Mouse (Mus musculus): ENCODE results near the gene Ripor1. TPM values are rescaled to one million over a fixed set of nuclear protein-coding genes. Genes with fewer than 3 reads are reported as not detected.

The Ripor1 gene
- polyA plus RNA-seq, 1 experiment from 2014 or later: 35.2 TPM

DNA sequence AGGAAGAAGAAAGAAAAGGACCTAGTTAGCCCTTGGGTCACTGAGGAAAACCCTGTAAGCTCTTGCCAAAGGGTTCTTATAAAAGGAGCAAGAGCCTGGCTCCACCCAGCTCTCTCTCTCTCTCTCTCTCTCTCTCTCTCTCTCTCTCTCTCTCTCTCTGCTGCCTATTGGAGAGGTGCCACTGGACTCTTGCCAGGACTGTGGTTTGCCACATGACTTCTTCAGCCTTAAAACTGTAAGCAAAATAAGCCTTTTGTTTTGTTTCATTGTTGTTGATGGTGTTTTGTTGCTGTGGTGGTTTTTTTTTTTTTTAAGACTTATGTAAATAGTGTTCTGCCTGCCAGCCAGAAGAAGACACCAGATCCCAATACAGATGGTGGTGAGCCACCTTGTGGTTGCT lies 31.6 kb upstream of the Ripor1 start:
- Histone ChIP-seq H3K4me3 (ENCODE audit: low read depth, low read length) (no peak overlapping the region), H3K9me3 (replicated peaks; ENCODE audit: control insufficient read depth, low read length, poor library complexity, severe bottlenecking) (no peaks in the 10 kb centered on the region), H3K36me3 (ENCODE audit: control insufficient read depth, insufficient read depth, low read length) (no peaks in the 10 kb centered on the region), H3K9ac (ENCODE audit: low read depth, low read length) (no peak overlapping the region), H3K4me1 (ENCODE audit: control insufficient read depth, insufficient read depth, low read length) (no peaks in the 10 kb centered on the region), H3K27me3 (ENCODE audit: control insufficient read depth, insufficient read depth, low read depth, low read length) (no peaks in the 10 kb centered on the region), H3K4me2 (ENCODE audit: low read length) (no peak overlapping the region), H3K27ac (ENCODE audit: low read length) (no peak overlapping the region)
- no peak for ATAC-seq

DNA sequence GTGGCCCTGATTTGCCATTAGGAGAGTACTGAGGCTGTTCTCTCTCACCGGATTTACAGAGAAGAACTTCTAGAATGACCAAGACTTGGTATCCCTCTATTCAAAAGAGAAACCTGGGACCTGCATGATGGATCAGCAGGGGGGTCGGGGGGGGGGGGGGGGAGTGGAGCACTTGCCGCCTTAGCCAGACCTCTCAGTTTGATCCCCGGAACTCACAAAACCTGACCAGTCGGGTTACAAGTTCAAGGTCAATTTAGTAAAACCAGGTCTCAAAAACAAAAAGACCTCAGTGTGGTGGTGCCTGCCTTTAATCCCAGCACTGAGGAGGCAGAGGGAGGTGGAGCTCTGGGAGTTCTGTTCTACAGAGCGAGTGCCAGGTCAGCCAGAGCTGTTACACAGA lies 30.3 kb upstream of the Ripor1 start:
- Histone ChIP-seq H3K9ac (ENCODE audit: low read depth, low read length) (no peak overlapping the region), H3K4me2 (ENCODE audit: low read length) (no peak overlapping the region), H3K27me3 (ENCODE audit: control insufficient read depth, insufficient read depth, low read depth, low read length) (no peaks in the 10 kb centered on the region), H3K4me3 (ENCODE audit: low read depth, low read length) (no peak overlapping the region), H3K36me3 (ENCODE audit: control insufficient read depth, insufficient read depth, low read length) (no peaks in the 10 kb centered on the region), H3K9me3 (replicated peaks; ENCODE audit: control insufficient read depth, low read length, poor library complexity, severe bottlenecking) (no peaks in the 10 kb centered on the region), H3K27ac (ENCODE audit: low read length) (no peak overlapping the region), H3K4me1 (ENCODE audit: control insufficient read depth, insufficient read depth, low read length) (no peaks in the 10 kb centered on the region)
- ATAC-seq: no peak
- 60% methylated on average over 5 of the region's 6 CpGs for WGBS

DNA sequence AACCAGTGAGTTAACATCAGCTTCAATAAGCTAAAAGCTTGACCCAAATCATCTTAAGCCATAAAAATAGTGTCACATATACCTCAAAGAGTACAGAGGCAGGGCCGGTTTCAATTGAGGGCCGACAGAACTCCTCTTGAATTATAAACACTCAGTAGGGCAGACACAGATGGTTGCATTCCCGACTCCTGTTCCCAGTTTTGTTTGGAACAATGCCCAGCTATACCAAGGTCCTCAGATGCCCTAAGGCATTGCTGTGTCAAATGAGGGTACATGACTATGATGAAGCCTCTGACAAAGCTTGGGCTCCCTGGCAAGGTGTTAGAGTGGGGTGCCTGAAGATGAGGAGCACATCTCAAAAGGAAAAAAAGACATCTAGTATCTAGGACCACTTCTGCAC lies 29.5 kb upstream of the Ripor1 start:
- H3K4me3 ChIP-seq (ENCODE audit: low read depth, low read length): no peak overlapping the region
- no peaks in the 10 kb centered on the region for H3K27me3 ChIP-seq (ENCODE audit: control insufficient read depth, insufficient read depth, low read depth, low read length)
- H3K9me3 ChIP-seq (replicated peaks; ENCODE audit: control insufficient read depth, low read length, poor library complexity, severe bottlenecking): no peaks in the 10 kb centered on the region
- ATAC-seq: no peak
- H3K4me2 ChIP-seq (ENCODE audit: low read length): no peak overlapping the region
- no peak overlapping the region for H3K27ac ChIP-seq (ENCODE audit: low read length)
- WGBS: 62% methylated on average over 3 of the region's 3 CpGs
- H3K4me1 ChIP-seq (ENCODE audit: control insufficient read depth, insufficient read depth, low read length): no peaks in the 10 kb centered on the region
- no peak overlapping the region for H3K9ac ChIP-seq (ENCODE audit: low read depth, low read length)
- H3K36me3 ChIP-seq (ENCODE audit: control insufficient read depth, insufficient read depth, low read length): no peaks in the 10 kb centered on the region

DNA sequence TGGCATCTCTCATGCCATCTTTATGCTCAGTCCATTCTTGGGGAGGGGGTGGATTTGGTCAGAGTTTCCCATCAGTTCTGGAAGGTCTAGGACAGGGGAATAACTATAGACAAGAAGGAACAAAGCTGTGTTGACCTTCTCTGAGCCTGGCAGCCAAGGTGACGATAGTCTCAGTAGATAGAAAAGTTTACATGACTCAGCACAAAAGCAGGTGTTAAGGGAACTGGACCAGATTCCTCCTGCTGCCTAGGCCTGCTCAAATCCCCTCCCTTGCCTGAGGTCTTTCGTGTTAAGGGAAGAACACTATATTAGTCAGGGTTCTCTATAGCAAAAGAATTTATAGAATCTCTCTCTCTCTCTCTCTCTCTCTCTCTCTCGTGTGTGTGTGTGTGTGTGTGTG lies 25.3 kb upstream of the Ripor1 start:
- WGBS: 81% methylated on average over 3 of the region's 3 CpGs
- Histone ChIP-seq H3K27ac (ENCODE audit: low read length) (no peak overlapping the region), H3K36me3 (ENCODE audit: control insufficient read depth, insufficient read depth, low read length) (no peaks in the 10 kb centered on the region), H3K9me3 (replicated peaks; ENCODE audit: control insufficient read depth, low read length, poor library complexity, severe bottlenecking) (no peaks in the 10 kb centered on the region), H3K4me3 (ENCODE audit: low read depth, low read length) (no peak overlapping the region), H3K27me3 (ENCODE audit: control insufficient read depth, insufficient read depth, low read depth, low read length) (no peaks in the 10 kb centered on the region), H3K9ac (ENCODE audit: low read depth, low read length) (no peak overlapping the region), H3K4me1 (ENCODE audit: control insufficient read depth, insufficient read depth, low read length) (no peaks in the 10 kb centered on the region), H3K4me2 (ENCODE audit: low read length) (no peak overlapping the region)
- ATAC-seq: no peak

DNA sequence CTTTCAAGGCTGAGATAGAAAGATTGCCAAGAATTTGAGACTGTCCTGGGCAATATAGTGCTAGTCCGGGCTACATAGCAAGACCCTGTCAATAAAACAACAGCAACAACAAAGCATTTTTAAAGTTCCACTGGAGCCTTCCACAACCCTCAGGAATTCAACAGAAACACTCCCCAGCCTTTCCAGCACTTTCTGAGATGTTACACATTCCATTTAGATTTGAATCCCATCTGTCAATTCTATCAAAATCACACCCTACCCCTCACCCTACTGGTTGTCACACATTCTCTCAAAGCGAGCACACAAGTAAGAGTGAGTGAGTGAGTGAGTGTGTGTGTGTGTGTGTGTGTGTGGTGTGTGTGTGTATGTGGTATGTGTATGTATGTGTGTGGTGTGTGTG lies 12.6 kb upstream of the Ripor1 start:
- ATAC-seq: no peak
- H3K27ac ChIP-seq (ENCODE audit: low read length): no peak overlapping the region
- H3K9me3 ChIP-seq (replicated peaks; ENCODE audit: control insufficient read depth, low read length, poor library complexity, severe bottlenecking): no peaks in the 10 kb centered on the region
- no peaks in the 10 kb centered on the region; the same call in 1 of the 2 replicates for H3K4me1 ChIP-seq (ENCODE audit: control insufficient read depth, insufficient read depth, low read length)
- no peak overlapping the region for H3K4me3 ChIP-seq (ENCODE audit: low read depth, low read length)
- no peak overlapping the region for H3K4me2 ChIP-seq (ENCODE audit: low read length)
- no peak overlapping the region for H3K9ac ChIP-seq (ENCODE audit: low read depth, low read length)
- H3K36me3 ChIP-seq (ENCODE audit: control insufficient read depth, insufficient read depth, low read length): no peaks in the 10 kb centered on the region
- WGBS: 82% methylated on average over 2 of the region's 2 CpGs
- H3K27me3 ChIP-seq (ENCODE audit: control insufficient read depth, insufficient read depth, low read depth, low read length): no peaks in the 10 kb centered on the region

DNA sequence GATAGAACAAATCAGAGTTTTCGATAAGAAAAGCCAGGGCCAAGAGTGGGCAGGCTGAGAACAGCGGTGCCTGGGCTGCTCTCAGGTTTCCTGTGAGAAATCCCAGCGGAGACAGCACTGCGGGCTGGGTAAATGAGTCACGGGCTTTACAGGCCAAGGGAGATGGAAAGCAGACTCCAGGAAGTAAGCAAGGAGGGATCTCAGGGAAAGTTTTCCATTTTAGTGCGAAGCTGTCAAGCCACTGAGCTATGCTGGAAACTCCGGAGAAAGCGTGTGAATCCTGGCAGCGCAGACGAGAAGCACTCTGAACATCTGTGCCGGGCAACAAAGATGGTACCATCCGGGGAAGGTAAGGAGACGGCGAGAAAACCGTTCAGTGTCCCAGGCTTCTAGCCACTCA lies 11.2 kb upstream of the Ripor1 start:
- 29% methylated on average over 15 of the region's 15 CpGs for WGBS
- Histone ChIP-seq H3K4me1 (ENCODE audit: control insufficient read depth, insufficient read depth, low read length) (no peaks in the 10 kb centered on the region; the same call in 1 of the 2 replicates), H3K27ac (ENCODE audit: low read length) (no peak overlapping the region), H3K4me2 (ENCODE audit: low read length) (no peak overlapping the region), H3K27me3 (ENCODE audit: control insufficient read depth, insufficient read depth, low read depth, low read length) (no peaks in the 10 kb centered on the region), H3K4me3 (ENCODE audit: low read depth, low read length) (no peak overlapping the region), H3K36me3 (ENCODE audit: control insufficient read depth, insufficient read depth, low read length) (no peaks in the 10 kb centered on the region), H3K9me3 (replicated peaks; ENCODE audit: control insufficient read depth, low read length, poor library complexity, severe bottlenecking) (no peaks in the 10 kb centered on the region), H3K9ac (ENCODE audit: low read depth, low read length) (peak overlapping the region; percentile 44; the same call in 1 of the 2 replicates)
- ATAC-seq: no peak

DNA sequence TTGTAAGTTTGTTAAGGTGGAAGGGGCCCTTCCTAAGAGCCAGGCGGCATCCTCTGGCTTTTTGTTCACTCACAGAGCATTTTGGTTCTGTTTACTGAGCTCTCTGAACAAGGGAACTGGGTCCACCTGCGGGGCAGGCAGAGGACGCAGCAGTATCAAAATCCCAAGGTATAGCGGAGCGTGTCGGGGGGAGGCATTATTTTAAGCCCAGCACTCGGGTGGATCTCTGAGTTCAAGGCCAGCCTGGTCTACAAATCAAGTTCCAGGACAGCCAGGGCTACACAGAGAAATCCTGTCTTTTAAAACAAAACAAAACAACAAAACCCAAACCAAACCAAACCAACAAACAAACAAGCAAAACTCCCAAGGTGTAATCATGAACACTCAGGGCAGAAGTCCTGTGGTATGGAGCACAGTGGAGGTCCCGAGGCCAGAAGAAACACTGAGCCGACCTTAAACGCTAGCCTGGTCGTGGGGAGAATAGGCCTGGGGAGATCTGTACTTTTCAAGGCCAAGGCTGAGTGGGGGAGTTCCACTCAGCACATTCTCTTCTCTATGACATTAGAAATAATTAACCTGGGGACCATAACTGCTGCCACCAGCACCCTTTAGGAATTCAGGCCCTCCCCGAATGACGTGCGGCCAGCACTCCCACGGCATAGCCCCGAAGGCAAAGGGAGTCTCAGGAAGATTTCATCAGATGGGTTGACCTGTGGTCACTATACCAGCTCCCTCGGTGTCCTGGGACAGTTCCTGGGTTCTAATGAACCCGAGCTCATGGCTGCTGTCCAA lies 10.4 kb upstream of the Ripor1 start:
- H3K27ac ChIP-seq (ENCODE audit: low read length): no peak overlapping the region

DNA sequence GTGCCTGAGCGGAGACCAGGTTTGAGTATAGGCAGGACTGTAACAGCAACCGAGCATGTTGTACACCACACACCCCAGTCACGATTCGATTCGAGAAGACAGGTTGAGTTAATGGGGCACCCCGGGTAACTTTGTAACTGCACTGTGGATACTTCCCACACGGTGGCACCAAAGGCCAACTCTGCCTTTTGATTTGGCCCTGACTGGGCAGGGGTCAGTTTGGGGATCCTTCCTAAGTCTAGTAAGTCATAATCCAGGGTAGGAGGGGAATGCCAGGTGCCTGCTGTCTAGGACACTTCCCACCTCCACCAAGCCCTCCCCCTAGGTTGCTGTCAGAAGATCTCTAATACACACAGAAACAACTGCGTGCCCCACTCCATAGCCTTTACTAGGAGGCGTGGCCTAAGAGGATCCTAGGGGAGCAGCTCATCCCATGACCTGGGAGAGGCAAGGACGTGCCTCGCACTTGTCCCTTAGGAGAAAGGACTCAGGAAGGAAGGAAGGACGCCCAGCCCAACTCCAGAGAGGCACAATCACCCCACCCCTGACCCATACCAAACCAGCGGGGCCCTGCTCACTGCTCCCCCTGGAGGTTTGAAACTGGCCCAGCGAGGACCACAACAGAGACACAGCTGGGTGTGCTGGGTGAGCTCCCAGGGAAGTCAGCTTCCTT lies 8.6 kb upstream of the Ripor1 start:
- Histone ChIP-seq H3K4me3 (ENCODE audit: low read depth, low read length) (no peak overlapping the region), H3K27ac (ENCODE audit: low read length) (no peak overlapping the region), H3K9ac (ENCODE audit: low read depth, low read length) (no peak overlapping the region), H3K27me3 (ENCODE audit: control insufficient read depth, insufficient read depth, low read depth, low read length) (no peaks in the 10 kb centered on the region), H3K36me3 (ENCODE audit: control insufficient read depth, insufficient read depth, low read length) (no peaks in the 10 kb centered on the region), H3K4me2 (ENCODE audit: low read length) (no peak overlapping the region), H3K9me3 (replicated peaks; ENCODE audit: control insufficient read depth, low read length, poor library complexity, severe bottlenecking) (no peaks in the 10 kb centered on the region), H3K4me1 (ENCODE audit: control insufficient read depth, insufficient read depth, low read length) (no peaks in the 10 kb centered on the region; the same call in 1 of the 2 replicates)
- 4% methylated on average over 14 of the region's 14 CpGs for WGBS
- peak; percentile 42; the same call in 1 of the 2 replicates for ATAC-seq

More for the DNA sequence above, 10.4 kb upstream of the Ripor1 start:
- H3K9ac ChIP-seq (ENCODE audit: low read depth, low read length): no peak overlapping the region
- no peaks in the 10 kb centered on the region; the same call in 1 of the 2 replicates for H3K4me1 ChIP-seq (ENCODE audit: control insufficient read depth, insufficient read depth, low read length)
- ATAC-seq: no peak
- 83% methylated on average over 18 of the region's 18 CpGs for WGBS
- H3K4me3 ChIP-seq (ENCODE audit: low read depth, low read length): no peak overlapping the region
- H3K9me3 ChIP-seq (replicated peaks; ENCODE audit: control insufficient read depth, low read length, poor library complexity, severe bottlenecking): no peaks in the 10 kb centered on the region
- H3K27me3 ChIP-seq (ENCODE audit: control insufficient read depth, insufficient read depth, low read depth, low read length): no peaks in the 10 kb centered on the region
- no peak overlapping the region for H3K4me2 ChIP-seq (ENCODE audit: low read length)
- H3K36me3 ChIP-seq (ENCODE audit: control insufficient read depth, insufficient read depth, low read length): no peaks in the 10 kb centered on the region

DNA sequence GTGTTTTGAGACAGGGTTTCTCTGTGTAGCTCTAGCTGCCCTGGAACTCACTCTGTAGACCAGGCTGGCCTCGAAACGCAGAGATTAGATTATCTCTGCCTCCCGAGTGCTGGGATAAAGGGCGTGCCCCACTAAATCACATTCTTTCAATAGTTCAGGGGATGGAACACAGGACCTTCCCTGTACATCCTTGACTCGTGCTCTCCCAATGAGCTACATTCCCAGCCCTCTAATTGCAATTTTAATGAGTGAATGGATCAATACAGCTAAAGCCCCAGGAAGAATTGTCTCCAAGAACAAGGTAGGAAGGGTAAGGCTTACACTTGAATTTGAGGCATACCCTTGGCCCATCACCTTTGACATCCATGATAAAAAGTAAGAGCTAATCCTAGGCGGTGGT lies 6.3 kb upstream of the Ripor1 start:
- no peaks in the 10 kb centered on the region for H3K36me3 ChIP-seq (ENCODE audit: control insufficient read depth, insufficient read depth, low read length)
- H3K27ac ChIP-seq (ENCODE audit: low read length): no peak overlapping the region
- ATAC-seq: no peak
- H3K4me2 ChIP-seq (ENCODE audit: low read length): no peak overlapping the region
- H3K4me1 ChIP-seq (ENCODE audit: control insufficient read depth, insufficient read depth, low read length): no peaks in the 10 kb centered on the region; the same call in 1 of the 2 replicates
- no peaks in the 10 kb centered on the region for H3K9me3 ChIP-seq (replicated peaks; ENCODE audit: control insufficient read depth, low read length, poor library complexity, severe bottlenecking)
- no peak overlapping the region for H3K4me3 ChIP-seq (ENCODE audit: low read depth, low read length)
- 83% methylated on average over 6 of the region's 6 CpGs for whole genome bisulfite sequencing
- no peaks in the 10 kb centered on the region for H3K27me3 ChIP-seq (ENCODE audit: control insufficient read depth, insufficient read depth, low read depth, low read length)
- no peak overlapping the region for H3K9ac ChIP-seq (ENCODE audit: low read depth, low read length)

Measured in midbrain, embryonic 16.5 days (tissue).